Mouse (Mus musculus) embryo, embryonic 11 days (tissue): Measurements from ENCODE around the gene Gdnf.

Experiments
- DNase-seq: peaks from one replicate; pipeline ENCODE4 v3.0.0-alpha.2; 2015

The Gdnf gene

GRCm38 (mm10) chr15:7810556-7811252 lies at the start of gene Gdnf:
TSS of gene Gdnf (plus strand) at chr15:7810846.
- DNase-seq = peak; percentile 59

- DNase-seq = no peak
Measured at GRCm38 (mm10) chr15:7767166-7767565, 43.5 kb upstream of the Gdnf start.

GRCm38 (mm10) chr15:7772983-7773382 lies 37.7 kb upstream of the Gdnf start:
- DNase-seq = no peak

GRCm38 (mm10) chr15:7781517-7781916 lies 29.1 kb upstream of the Gdnf start:
- DNase-seq = no peak

GRCm38 (mm10) chr15:7809841-7810391 lies 730 bp upstream of the Gdnf start:
- DNase-seq = peak; percentile 66

- DNase-seq = peak; percentile 42
Measured at GRCm38 (mm10) chr15:7811253-7811625, 593 bp downstream of the Gdnf start.

- DNase-seq = peak; percentile 36
Measured at GRCm38 (mm10) chr15:7811856-7812733, 1.4 kb downstream of the Gdnf start.

- DNase-seq = peak; percentile 87
Measured at GRCm38 (mm10) chr15:7812872-7813530, 2.4 kb downstream of the Gdnf start.

- peak; percentile 61 for DNase-seq
Measured at GRCm38 (mm10) chr15:7813531-7814370, 3.1 kb downstream of the Gdnf start.

GRCm38 (mm10) chr15:7814371-7814680 lies 3.7 kb downstream of the Gdnf start:
- DNase-seq = peak; percentile 22

GRCm38 (mm10) chr15:7814917-7815316 lies 4.3 kb downstream of the Gdnf start:
- DNase-seq = no peak

GRCm38 (mm10) chr15:7815521-7815944 lies 4.9 kb downstream of the Gdnf start:
- DNase-seq = peak; percentile 57

- DNase-seq = no peak
Measured at GRCm38 (mm10) chr15:7823886-7824285, 13.2 kb downstream of the Gdnf start.

- DNase-seq = peak; percentile 37
Measured at GRCm38 (mm10) chr15:7825530-7825929, 14.9 kb downstream of the Gdnf start.

GRCm38 (mm10) chr15:7835404-7835803 lies 24.8 kb downstream of the Gdnf start:
- no peak for DNase-seq

- no peak for DNase-seq
Measured at GRCm38 (mm10) chr15:7838060-7838920, 27.6 kb downstream of the Gdnf start.

GRCm38 (mm10) chr15:7838921-7839309 lies 28.3 kb downstream of the Gdnf start:
- DNase-seq = no peak

GRCm38 (mm10) chr15:7841664-7842063 lies 31.0 kb downstream of the Gdnf start:
- no peak for DNase-seq

GRCm38 (mm10) chr15:7842398-7842797 lies 31.8 kb downstream of the Gdnf start:
- DNase-seq = no peak

GRCm38 (mm10) chr15:7857418-7857817 lies 46.8 kb downstream of the Gdnf start:
- DNase-seq = no peak

- no peak for DNase-seq
Measured at GRCm38 (mm10) chr15:7858841-7859240, 48.2 kb downstream of the Gdnf start.
